Mouse (Mus musculus): ENCODE results near the gene Gm21854. TPM values are rescaled to one million over a fixed set of nuclear protein-coding genes. Genes with fewer than 3 reads are reported as not detected.
"Not testable (repeated sequence)": the region's sequence is repeated elsewhere in the genome, so short reads cannot be mapped to it uniquely, and the experiment has no call there.

Gm21854 gene
- polyA plus RNA-seq (2012; rRNA removed): not detected in 2 replicates

DNA sequence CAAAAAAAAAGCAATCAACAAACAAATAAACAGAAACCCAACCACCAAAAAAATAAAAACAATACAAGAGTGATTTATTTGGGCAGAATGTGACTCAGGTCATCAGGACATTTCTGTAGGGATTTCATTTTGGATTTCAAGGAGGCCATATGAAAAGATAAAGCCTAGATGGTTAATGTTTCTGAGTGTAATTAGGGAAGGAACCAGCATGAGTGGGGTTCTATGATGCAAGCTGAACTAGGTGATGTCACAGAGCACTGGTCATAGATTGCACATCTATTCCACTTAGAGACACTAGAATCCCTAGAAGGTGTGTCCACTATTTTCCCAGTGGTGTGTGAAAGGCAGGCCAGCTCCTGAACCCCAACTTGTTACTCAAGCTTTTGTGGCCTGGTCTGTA lies at the start of gene Gm21854:
TSS of gene Gm21854 (plus strand) at position 301 of the 400 bp plus-strand sequence.
- DNase-seq (ENCODE audit: low spot score): not testable (repeated sequence)

Other genes with a start within 250 kb of the Gm21854 start
- not detected in 2 replicates for gene Gm20914, start 69.0 kb downstream of the Gm21854 start, polyA plus RNA-seq (2012; rRNA removed)
- not detected in 2 replicates for gene Gm28171, start 136.4 kb downstream of the Gm21854 start, polyA plus RNA-seq (2012; rRNA removed)

Measured in urinary bladder, adult 2 months (tissue).